Mouse (Mus musculus) layer of hippocampus, adult 9-10 months (tissue): ENCODE data around the gene Wdfy3.

Experiments
- DNase-seq: peaks from one replicate; pipeline ENCODE4 v3.0.0; 2022; ENCODE audit warnings: low spot score

Gene Wdfy3

GRCm38 (mm10) chr5:102054511-102055093 lies 15.1 kb downstream of the Wdfy3 start:
- no peak for DNase-seq

GRCm38 (mm10) chr5:102052906-102053305 lies 16.8 kb downstream of the Wdfy3 start:
- no peak for DNase-seq

- DNase-seq = no peak
Observed at GRCm38 (mm10) chr5:102052465-102052864, 17.3 kb downstream of the Wdfy3 start.

- no peak for DNase-seq
Observed at GRCm38 (mm10) chr5:102050677-102051076, 19.0 kb downstream of the Wdfy3 start.

GRCm38 (mm10) chr5:102048416-102048815 lies 21.3 kb downstream of the Wdfy3 start:
- no peak for DNase-seq

- DNase-seq = no peak
Observed at GRCm38 (mm10) chr5:102046617-102047116, 23.1 kb downstream of the Wdfy3 start.

- DNase-seq = no peak
Observed at GRCm38 (mm10) chr5:102045636-102046616, 23.8 kb downstream of the Wdfy3 start.

GRCm38 (mm10) chr5:102045177-102045576 lies 24.5 kb downstream of the Wdfy3 start:
- no peak for DNase-seq

GRCm38 (mm10) chr5:102033281-102033680 lies 36.4 kb downstream of the Wdfy3 start:
- no peak for DNase-seq

- no peak for DNase-seq
Observed at GRCm38 (mm10) chr5:102032594-102033240, 37.0 kb downstream of the Wdfy3 start.

- no peak for DNase-seq
Observed at GRCm38 (mm10) chr5:102032191-102032590, 37.5 kb downstream of the Wdfy3 start.

GRCm38 (mm10) chr5:102023376-102023775 lies 46.3 kb downstream of the Wdfy3 start:
- DNase-seq = no peak

- DNase-seq = no peak
Observed at GRCm38 (mm10) chr5:102022018-102022898, 47.5 kb downstream of the Wdfy3 start.

GRCm38 (mm10) chr5:102014235-102014634 lies 55.5 kb downstream of the Wdfy3 start:
- DNase-seq = no peak

GRCm38 (mm10) chr5:102013781-102014180 lies 55.9 kb downstream of the Wdfy3 start:
- no peak for DNase-seq

GRCm38 (mm10) chr5:102010961-102011360 lies 58.8 kb downstream of the Wdfy3 start:
- no peak for DNase-seq

- DNase-seq = no peak
Observed at GRCm38 (mm10) chr5:102009606-102010005, 60.1 kb downstream of the Wdfy3 start.

GRCm38 (mm10) chr5:102008712-102009111 lies 61.0 kb downstream of the Wdfy3 start:
- no peak for DNase-seq

GRCm38 (mm10) chr5:102006218-102006941 lies 63.3 kb downstream of the Wdfy3 start:
- no peak for DNase-seq

- no peak for DNase-seq
Observed at GRCm38 (mm10) chr5:102003371-102003770, 66.3 kb downstream of the Wdfy3 start.

GRCm38 (mm10) chr5:102001026-102001425 lies 68.7 kb downstream of the Wdfy3 start:
- DNase-seq = no peak
